Mouse (Mus musculus): ENCODE results near the gene Psme4.

Gene Psme4

DNA sequence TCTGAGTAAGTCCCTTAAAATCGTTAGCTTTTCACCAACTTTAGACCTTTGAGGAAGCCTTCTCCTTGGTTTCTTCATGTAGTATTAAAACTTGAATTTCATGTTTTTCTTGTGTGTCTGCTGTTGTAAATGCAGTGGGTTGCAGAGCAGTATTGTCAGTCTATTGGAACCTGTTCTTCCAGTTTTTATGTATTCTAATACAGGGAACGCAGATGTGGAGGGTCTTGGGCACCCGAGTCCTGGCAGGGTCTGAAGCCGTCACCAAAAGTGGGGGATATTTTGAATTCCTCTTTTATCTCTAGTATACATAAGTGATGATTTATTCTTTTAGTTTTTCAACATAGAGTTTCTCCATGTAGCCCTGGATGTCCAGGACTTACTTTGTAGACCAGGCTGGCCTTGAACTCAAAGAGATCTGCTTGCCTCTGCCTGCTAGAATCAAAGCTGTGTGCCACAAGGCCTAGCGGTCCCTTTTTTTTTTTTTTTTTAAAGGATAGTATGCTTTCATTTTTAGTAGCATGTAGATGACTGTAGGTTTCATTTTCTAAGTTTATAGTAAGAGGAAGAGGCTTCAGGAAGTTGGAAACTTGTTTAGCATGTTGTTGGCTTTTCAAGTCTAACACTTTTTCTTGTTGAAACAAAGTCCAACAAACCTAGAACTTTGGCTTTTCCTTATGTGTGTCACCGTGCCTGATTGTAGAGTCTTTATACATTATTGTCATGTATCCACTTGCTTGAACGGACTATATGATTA is 14.9 kb downstream of the Psme4 start:
- no peak for DNase-seq (ENCODE audit: low read depth, low spot score)

GRCm38 (mm10) chr11:30792680-30793079 is 21.2 kb downstream of the Psme4 start:
- no peak for DNase-seq (ENCODE audit: low read depth, low spot score)

- DNase-seq (ENCODE audit: low read depth, low spot score), result no peak
These were observed 22.2 kb downstream of the Psme4 start for GRCm38 (mm10) chr11:30793753-30794152.

DNA sequence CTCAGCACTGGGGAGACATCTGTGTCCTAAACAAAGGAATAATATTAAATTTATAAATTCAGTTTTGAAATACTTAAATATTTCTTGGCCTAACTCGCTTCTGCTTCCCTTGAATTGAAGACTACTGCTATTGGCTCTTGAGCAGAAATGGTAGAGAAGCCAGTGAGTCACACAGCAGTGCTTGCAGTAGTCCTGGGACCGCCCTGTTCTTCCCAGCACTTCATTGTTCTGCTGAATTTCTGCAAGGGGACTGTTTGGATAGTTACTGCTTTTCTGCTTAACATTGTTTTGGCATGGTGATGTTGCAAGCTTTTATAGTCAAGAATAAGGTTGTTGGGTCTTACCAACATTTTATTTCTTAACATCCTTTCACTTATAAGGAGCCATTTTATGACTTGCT is 25.7 kb downstream of the Psme4 start:
- no peak for DNase-seq (ENCODE audit: low read depth, low spot score)

GRCm38 (mm10) chr11:30799496-30799895 is 28.0 kb downstream of the Psme4 start:
- DNase-seq (ENCODE audit: low read depth, low spot score), result peak; percentile 71

DNA sequence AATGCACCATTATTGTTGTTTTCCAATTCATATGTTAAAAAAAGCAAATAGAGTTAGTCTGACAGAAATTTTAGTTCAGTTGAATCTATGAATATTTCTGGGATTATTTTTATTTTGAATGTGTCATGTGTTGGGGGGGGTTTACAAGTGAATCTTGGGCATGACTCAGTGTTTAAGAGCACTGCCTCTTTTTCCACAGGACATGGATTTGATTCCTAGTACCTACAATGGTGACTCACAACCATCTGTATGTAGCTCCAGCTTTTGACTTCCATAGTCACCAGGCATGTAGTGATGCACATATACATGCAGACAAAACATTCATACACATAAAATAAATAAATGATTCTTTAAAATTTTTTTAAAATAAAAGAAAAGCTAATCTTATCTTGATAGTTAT is 28.6 kb downstream of the Psme4 start:
- no peak for DNase-seq (ENCODE audit: low read depth, low spot score)

- DNase-seq (ENCODE audit: low read depth, low spot score), result no peak
These were observed 30.9 kb downstream of the Psme4 start for GRCm38 (mm10) chr11:30802421-30802820.

DNA sequence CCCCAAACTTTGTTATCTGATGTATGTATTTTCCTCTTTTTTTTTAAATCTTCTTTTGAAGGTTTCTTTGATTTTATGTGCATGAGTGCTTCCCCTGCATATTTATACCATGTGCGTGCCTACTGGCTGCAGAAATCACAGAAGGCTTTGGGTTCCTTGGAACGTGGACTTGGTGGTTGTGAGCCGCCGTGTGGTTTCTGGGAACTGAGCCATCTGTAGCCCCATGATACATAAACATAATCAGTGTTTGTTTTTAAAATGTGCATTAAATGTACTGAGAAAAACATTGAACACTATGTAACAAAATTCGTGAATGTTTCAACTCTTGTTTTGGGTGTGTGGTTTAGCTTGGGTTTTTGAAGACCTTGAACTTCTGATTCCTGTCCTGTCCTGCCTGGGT is 49.6 kb downstream of the Psme4 start:
- DNase-seq (ENCODE audit: low read depth, low spot score), result no peak

- no peak for DNase-seq (ENCODE audit: low read depth, low spot score)
These were observed 67.3 kb downstream of the Psme4 start for GRCm38 (mm10) chr11:30838793-30839192.

DNA sequence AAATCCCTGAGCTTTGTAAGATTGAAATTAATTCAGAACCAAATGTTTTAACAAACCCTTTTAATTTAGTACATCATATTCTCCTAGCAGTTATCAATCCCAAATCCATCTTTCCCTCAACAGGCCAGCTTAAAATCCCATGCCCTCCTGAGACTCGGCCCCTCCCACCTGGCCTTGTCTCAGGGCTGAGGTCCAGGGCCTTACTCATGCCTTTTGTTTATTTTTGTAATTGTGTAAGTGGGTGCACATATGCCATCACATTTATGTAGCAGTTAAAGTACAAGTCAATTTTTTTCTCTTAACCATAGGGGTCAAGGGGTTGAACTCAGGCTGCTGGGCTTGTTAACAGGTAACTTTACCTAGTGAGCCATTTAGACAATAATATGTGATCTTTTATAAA is 72.8 kb downstream of the Psme4 start:
- DNase-seq (ENCODE audit: low read depth, low spot score), result no peak

DNA sequence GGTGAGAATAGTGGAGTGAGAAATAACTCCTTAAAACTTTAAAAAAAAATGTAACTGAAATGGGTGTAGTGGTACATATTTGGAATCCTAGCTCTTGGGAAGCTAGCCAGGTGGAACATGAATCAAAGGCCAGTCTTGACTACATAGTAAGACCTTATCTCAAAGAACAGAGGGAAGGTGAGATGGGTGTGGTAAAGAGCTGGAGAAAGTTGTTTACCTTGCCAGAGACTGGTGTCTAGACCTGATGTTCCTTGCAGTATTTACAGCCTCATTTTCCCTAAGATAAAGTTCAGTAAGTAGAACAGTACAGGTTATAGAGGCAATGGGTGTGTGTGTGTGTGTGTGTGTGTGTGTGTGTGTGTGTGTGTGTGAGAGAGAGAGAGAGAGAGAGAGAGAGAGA is 100.9 kb downstream of the Psme4 start:
- DNase-seq (ENCODE audit: low read depth, low spot score), result no peak

DNA sequence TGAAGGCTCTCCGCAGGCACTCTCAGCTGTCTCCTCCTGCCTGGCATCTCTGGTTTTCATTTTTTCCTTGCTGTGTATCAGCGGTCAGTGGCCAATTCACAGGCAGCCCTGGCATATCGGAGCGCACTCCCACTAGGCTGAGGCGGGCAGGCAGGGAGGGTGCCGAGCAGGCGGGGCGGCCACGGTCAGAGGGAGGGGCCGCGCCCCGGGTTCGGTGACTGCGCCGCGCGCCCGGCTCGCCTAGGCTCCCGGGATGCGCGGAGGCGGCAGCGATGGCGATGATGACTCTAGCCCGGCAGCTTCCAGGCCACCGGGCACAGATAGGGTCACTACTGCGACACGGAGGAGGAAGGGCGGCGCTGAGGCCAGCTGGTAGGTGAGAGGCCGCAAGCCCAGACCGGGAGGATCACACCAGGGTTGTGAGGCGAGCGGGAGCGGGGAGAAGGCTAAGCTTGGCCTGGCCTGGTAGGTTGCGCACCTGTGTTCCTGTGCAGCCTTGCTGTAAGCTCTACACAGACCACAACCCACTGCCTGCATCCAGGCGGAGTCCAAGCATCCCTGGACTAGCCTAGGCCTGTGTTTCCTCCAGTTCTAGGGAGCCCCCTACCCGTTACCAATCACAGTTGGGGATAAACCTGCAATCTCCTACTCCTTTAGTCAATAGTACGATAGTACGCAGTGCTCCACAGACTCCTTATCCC is 113.8 kb downstream of the Psme4 start, which contains the start of the genes Gpr75 and Asb3:
Gene Gpr75 (plus strand): TSS at position 188 of the 701 bp plus-strand sequence.
Gene Asb3 (plus strand): TSS at position 246 of the 701 bp plus-strand sequence.
- peak; percentile 69 for DNase-seq (ENCODE audit: low read depth, low spot score)

- no peak for DNase-seq (ENCODE audit: low read depth, low spot score)
These were observed 116.6 kb downstream of the Psme4 start for GRCm38 (mm10) chr11:30888153-30888552.

DNA sequence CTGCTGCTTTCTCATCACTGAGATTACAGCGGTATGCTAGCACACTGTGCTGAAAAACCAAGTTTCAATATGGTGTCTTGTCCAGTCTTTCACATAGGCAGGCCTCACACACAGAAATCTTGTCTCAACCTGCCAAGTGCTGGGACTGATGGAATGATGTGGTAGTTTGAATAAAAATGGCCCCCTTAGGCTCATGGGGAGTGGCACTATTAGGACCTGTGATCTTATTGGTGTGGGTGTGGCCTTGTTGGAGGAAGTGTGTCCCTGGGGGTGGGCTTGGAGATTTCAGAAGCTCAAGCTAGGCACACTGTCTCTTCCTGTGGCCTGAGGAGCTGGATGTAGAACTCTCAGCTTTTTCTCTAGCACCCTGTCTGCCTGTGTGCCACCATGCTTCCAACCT is 124.7 kb downstream of the Psme4 start:
- DNase-seq (ENCODE audit: low read depth, low spot score), result peak; percentile 58

- no peak for DNase-seq (ENCODE audit: low read depth, low spot score)
These were observed 127.8 kb downstream of the Psme4 start for GRCm38 (mm10) chr11:30899312-30899711.

GRCm38 (mm10) chr11:30912311-30912710 is 140.8 kb downstream of the Psme4 start:
- no peak for DNase-seq (ENCODE audit: low read depth, low spot score)

DNA sequence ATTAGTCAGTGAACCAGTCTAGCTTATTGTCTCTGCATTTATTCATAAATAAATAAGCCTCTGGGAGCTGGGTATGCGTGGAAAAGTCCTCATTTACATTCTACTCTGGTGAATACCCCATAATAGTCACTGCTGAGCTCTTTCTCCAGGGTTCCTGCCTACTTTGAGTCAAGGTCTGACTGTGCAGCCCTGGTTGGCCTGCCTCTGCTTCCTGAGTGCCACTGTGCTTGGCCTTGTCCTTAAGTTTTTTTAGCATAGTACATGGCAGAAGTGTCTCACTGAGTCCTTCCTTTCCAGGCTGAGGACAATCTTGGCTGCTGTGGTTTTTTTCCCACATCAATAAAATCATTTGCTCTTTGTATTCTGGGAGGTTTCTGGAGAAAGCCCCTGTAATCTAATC is 149.1 kb downstream of the Psme4 start:
- no peak for DNase-seq (ENCODE audit: low read depth, low spot score)

GRCm38 (mm10) chr11:30923283-30923682 is 151.8 kb downstream of the Psme4 start:
- no peak for DNase-seq (ENCODE audit: low read depth, low spot score)

GRCm38 (mm10) chr11:30928079-30928478 is 156.6 kb downstream of the Psme4 start:
- DNase-seq (ENCODE audit: low read depth, low spot score), result no peak

GRCm38 (mm10) chr11:30928498-30928897 is 157.0 kb downstream of the Psme4 start:
- no peak for DNase-seq (ENCODE audit: low read depth, low spot score)

All from ES-CJ7 (cell line).